Mouse (Mus musculus) kidney, adult 2 months (tissue): Measurements from ENCODE around the gene Rptor.

Source experiments
- CTCF ChIP-seq: fragments of 200-500 bp; conservative IDR thresholded peaks from 2 replicates; pipeline ENCODE4 v1.5.1; 2011; ENCODE audit warnings: low read depth, mild to moderate bottlenecking, control low read depth, low read length, moderate library complexity, mixed read lengths; ENCODE audit not compliant: insufficient read depth, insufficient read length
- POLR2A ChIP-seq: fragments of 200-500 bp; IDR thresholded peaks from one replicate; pipeline ENCODE4 v1.6.1; 2011; ENCODE audit warnings: low read depth, low read length, control low read depth

DNA sequence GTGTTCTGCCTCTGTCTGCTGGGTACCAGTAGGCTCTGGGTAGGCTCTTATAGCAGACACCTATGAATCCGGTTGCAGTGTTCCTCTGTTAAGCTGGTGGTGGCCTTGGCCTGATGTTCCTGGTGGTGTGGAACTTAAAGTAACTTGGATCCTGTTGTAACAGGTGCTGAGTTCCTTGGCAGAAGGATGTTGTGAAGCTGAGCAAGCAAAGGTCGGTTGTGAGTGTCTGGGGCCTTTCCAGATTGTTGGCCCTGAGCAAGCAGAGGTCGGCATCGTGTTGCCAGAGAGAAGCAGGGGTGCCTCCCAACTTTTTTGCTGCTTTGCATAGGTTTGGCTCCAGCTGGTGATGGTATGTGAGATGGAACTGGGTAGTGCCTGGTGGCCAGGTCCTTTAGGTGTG lies 21.7 kb downstream of the Rptor start:
- no peak for TF ChIP-seq CTCF
- TF ChIP-seq POLR2A = no peak
